Mouse (Mus musculus) cortical plate, adult 2 months (tissue): ENCODE data around the gene Ift43. TPM values are rescaled to one million over a fixed set of nuclear protein-coding genes. Genes with fewer than 3 reads are reported as not detected.

ENCODE experiments used
- H3K27ac ChIP-seq: fragments of 200-500 bp; 2 replicates; pipeline ENCODE4 v1.5.1; 2012; ENCODE audit warnings: low read length, control low read depth, inconsistent platforms; ENCODE audit not compliant: insufficient read depth
- H3K4me1 ChIP-seq: fragments of 200-500 bp; 2 replicates; pipeline ENCODE4 v1.6.1; 2011; ENCODE audit warnings: low read length; ENCODE audit not compliant: control insufficient read depth, insufficient read depth
- H3K4me3 ChIP-seq: fragments of 200-500 bp; 2 replicates; pipeline ENCODE4 v1.5.1; 2011; ENCODE audit warnings: mild to moderate bottlenecking, low read length, control low read depth; ENCODE audit not compliant: insufficient read depth
- CTCF ChIP-seq: fragments of 200-500 bp; IDR thresholded peaks from 2 replicates; pipeline ENCODE4 v1.5.1; 2011; ENCODE audit warnings: mild to moderate bottlenecking, control low read depth, low read length; ENCODE audit not compliant: insufficient read depth; ENCODE audit errors: extremely low read depth
- POLR2A ChIP-seq: fragments of 200-500 bp; IDR thresholded peaks from 2 replicates; pipeline ENCODE4 v1.6.1; 2011; ENCODE audit warnings: mild to moderate bottlenecking, low read length, control low read depth; ENCODE audit not compliant: insufficient read depth; ENCODE audit errors: extremely low read depth
- polyA plus RNA-seq: library from polyadenylated mRNA; depleted of rRNA; stranded (reverse); fragments of >200 nt; gene quantifications from 2 replicates; pipeline ENCODE4 v1.2.3, GENCODE M21; 2012

Gene Ift43
- polyA plus RNA-seq, 1 experiment = 22.1 TPM

DNA sequence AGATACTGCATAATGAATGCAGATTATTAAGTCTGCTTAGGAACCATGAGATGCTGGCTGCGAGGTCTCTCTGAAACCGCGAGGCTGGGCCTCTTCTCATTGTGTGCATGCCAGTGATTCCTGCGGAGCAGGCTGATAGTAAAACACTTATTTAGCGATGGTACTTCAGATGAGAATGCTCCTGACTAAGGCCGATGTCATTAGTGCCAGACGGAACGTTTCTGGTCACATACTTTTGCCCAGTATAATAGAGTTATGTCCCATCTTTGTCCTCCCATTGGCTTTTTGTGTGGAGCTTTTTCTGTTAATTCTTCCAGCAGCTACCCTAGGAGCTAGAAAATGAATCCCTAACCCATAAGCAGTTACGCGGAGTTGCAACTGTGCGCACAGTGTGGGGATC, 15.4 kb downstream of the Ift43 start:
- Histone ChIP-seq H3K4me3 (no peak overlapping the region), H3K27ac (no peak overlapping the region), H3K4me1 (0 out of 2 replicates have a peak, but pooled peaks cover 1% of the 10 kb centered on the region)
- TF ChIP-seq CTCF = no peak
- TF ChIP-seq POLR2A = no peak

DNA sequence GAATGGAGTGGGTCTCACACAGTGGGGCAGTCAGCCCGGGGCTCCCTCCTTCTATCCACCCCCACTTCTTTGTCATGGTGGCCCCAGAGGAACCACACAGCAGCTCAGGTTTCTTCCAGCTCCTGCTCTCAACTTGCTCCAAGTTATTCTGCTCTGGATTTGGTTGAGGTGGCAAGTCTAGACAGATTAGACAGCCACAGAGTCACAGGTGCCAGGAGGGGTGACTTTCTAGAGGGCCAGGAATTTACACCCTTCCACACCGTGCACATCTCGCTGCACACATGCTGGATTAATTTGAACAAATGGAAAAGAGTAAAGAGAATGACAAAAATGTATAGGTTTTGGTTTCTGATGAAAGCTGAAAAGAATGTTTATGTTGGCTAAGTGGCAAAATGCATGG, 18.4 kb downstream of the Ift43 start:
- Histone ChIP-seq H3K27ac (no peak overlapping the region), H3K4me1 (peaks cover 4% of the 10 kb centered on the region; the same call in 1 of the 2 replicates)
- TF ChIP-seq CTCF (no peak), POLR2A (no peak)

DNA sequence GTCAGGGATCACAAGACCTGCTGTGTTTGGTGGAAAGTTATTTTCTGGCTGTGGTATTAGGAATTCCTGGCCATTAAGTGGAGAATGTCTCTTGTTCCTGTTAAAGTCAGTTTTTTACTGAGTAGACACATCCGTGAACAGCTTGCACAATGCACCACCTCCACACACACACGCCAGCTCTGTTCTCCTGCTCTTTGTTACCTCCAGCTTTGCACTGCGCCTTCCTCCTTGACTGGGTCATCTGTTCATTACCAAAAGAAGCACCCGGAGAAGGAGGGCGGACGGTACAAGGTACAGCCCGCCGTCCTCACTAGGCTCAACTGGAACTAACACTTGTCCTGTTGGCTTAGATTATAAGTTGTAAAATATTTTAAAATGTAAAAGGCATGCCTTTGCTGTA, 20.3 kb downstream of the Ift43 start:
- no peak for TF ChIP-seq CTCF
- no peak for TF ChIP-seq POLR2A
- H3K27ac ChIP-seq = peak overlapping the region; percentile 71

More for the DNA sequence above, 18.4 kb downstream of the Ift43 start:
- H3K4me3 ChIP-seq = no peak overlapping the region

DNA sequence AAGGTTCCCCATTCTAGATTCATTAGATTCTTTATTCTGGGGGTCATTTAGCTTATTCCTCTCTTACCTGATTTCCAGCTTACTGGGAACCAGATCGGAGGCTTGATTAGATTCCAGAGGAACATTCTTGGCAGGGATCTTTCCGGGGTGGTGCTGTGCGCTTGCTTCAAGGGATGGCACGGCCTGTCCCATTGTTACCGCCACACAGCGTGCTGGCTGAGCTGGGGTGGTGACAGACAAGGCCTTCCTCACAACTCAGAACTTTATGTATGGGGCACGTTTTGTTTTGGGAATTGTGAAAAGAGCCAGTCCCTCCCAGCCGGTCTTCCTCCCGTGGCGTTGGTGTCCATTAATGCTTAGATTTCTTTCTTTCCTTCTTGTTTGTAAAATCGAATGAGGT, 21.1 kb downstream of the Ift43 start:
- Histone ChIP-seq H3K4me3 (no peak overlapping the region), H3K27ac (peak overlapping the region; percentile 71), H3K4me1 (peaks cover 4% of the 10 kb centered on the region; the same call in 1 of the 2 replicates)
- TF ChIP-seq POLR2A (no peak), CTCF (no peak)

More for the DNA sequence above, 20.3 kb downstream of the Ift43 start:
- H3K4me1 ChIP-seq = peaks cover 4% of the 10 kb centered on the region; the same call in 1 of the 2 replicates
- no peak overlapping the region for H3K4me3 ChIP-seq

DNA sequence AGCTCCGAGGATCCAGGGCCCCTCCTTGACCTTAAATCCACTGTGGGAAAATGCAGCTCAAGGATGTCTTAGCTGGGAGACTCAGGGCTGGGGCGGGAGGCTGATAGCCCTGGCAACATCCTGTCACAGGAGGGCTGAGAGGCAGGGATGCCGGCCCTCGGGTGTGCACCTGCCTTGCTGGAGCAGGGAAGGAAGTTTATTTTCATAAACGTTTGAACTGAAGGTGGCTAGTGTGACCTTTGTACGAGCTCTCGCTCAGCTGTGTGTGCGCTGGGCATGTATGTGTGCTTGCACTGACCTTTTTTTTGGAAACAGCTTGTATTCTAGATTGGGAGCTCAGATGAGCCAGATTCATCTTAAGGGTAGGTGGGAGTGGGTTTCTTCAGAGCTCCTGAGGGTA, 21.5 kb downstream of the Ift43 start:
- Histone ChIP-seq H3K4me1 (peaks cover 4% of the 10 kb centered on the region; the same call in 1 of the 2 replicates), H3K4me3 (no peak overlapping the region), H3K27ac (peak overlapping the region; percentile 71)
- no peak for TF ChIP-seq POLR2A
- TF ChIP-seq CTCF = no peak

DNA sequence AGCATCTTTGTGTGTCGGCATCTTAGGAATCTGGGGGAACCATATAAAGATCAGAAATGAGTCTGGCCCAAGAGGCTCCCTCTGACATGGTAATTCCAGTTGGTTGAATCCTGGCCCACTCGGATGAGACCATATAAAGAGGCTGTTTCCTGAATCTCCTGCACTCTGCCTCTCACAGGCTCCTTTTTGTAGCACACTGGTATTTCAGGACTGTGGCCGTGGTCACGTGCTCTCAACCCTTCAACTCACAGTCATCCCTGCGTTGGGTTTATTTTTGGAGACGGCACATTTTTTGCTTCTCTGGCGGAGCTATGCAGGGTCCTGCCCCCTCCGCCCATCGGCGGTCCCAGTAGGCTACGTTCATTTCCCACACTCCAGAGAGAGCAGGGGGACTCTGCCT, 22.0 kb downstream of the Ift43 start:
- Histone ChIP-seq H3K4me3 (no peak overlapping the region), H3K4me1 (peaks cover 4% of the 10 kb centered on the region; the same call in 1 of the 2 replicates), H3K27ac (peak overlapping the region; percentile 71; the same call in 1 of the 2 replicates)
- TF ChIP-seq CTCF (no peak), POLR2A (no peak)

DNA sequence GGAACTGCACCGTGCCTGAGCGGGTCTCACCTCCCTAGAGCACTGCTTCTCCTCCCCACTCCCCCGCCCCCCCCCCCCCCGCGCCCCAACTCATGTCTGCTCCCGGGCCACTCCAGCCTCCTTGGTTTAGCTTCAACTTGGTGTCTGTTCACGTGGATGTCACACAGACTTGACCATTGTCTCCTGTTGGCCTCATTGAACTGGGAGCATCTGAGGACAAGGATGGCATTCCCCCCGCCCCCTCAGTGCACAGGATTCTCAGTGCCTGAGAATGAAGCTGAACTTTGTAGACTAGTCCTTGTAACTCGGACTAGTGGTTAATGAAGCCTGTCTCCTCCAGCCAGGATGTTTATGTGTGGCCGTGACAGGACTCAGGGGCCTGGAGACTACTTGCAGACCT, 23.2 kb downstream of the Ift43 start:
- Histone ChIP-seq H3K4me1 (peaks cover 4% of the 10 kb centered on the region; the same call in 1 of the 2 replicates), H3K4me3 (no peak overlapping the region), H3K27ac (peak overlapping the region; percentile 33; the same call in 1 of the 2 replicates)
- TF ChIP-seq CTCF = no peak

DNA sequence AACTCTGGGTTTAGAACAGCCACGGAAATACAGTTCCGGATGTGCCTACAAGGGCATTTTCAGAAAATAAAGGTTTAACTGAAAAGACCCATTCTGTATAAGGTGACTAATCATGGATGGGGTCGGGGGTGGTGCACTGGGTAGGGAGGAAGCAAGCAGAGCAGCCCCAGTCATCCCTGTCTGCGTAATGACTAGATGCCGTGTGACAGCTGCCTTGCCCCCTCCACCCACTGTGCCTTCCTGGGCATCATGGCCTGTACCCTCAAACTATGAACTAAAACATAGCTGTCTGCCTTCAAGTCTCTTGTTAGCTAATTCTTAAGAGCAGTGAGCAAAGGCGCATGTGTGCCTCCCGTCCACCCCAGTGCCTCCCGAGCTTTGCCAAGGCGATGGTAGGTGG, 23.7 kb downstream of the Ift43 start:
- Histone ChIP-seq H3K4me1 (peaks cover 4% of the 10 kb centered on the region; the same call in 1 of the 2 replicates), H3K27ac (peak overlapping the region; percentile 33; the same call in 1 of the 2 replicates), H3K4me3 (no peak overlapping the region)
- no peak for TF ChIP-seq CTCF
- no peak for TF ChIP-seq POLR2A

DNA sequence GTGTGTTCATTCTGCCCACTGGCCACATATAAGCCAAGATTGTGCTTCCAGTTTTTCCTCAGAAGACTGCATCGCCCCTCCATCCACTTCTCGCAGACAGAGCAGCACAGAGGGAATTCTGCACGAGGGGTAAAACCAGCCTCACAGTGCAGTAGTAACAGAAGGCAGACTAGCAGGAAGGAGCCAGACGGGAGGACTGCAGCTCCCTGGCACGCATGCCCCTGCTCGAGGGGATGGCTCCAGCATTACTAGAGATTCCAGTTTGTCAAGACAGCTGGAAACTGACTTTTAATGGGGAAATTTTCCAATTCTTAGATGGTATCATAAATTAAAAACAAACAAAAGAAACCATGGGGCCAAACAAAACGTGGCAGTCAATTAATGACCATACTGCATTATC, 25.3 kb downstream of the Ift43 start:
- peaks cover 3% of the 10 kb centered on the region; the same call in 1 of the 2 replicates for H3K4me1 ChIP-seq
- TF ChIP-seq CTCF (no peak), POLR2A (no peak)
- H3K27ac ChIP-seq = no peak overlapping the region
- no peak overlapping the region for H3K4me3 ChIP-seq

DNA sequence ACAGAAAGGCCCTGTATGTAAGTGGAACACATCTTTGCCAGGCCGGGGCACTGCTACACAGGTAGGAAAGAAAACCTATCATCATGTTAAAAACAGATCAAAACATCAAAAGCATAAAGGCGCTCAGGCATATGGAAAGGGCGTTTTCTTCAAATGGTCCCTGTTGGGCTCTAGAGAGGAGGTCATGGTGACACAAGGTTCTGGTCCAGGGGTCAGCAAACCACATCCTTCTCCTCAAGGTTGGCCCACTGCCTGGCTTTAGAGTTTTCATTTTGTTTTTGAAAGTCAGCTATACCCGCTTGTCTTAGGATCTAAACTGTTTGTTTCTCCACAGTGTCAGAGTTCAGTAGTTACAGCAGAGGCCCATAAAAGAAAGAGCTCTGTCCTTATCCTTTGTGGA, 27.2 kb downstream of the Ift43 start:
- Histone ChIP-seq H3K4me1 (no peaks in the 10 kb centered on the region), H3K27ac (no peak overlapping the region), H3K4me3 (no peak overlapping the region)
- TF ChIP-seq POLR2A (no peak), CTCF (no peak)
